Mouse (Mus musculus) forebrain, embryonic 14.5 days (tissue): ENCODE results near the gene Wipi2. TPM values are rescaled to one million over a fixed set of nuclear protein-coding genes. Genes with fewer than 3 reads are reported as not detected.

Experiments
- ATAC-seq: fragments of 200-750 bp; cut with Nextera tagmentation; 2 replicates; pipeline ENCODE4 v1.8.0; 2017; ENCODE audit warnings: mild to moderate bottlenecking, moderate library complexity
- DNase-seq: peaks from one replicate; pipeline ENCODE4 v3.0.0-alpha.2; 2015; ENCODE audit warnings: low spot score
- H3K27ac ChIP-seq: fragments of 300-500 bp; sonication (generic); 2 replicates; pipeline ENCODE4 v1.5.1; 2014; ENCODE audit warnings: low read depth, mild to moderate bottlenecking, control low read depth, low read length, moderate library complexity
- H3K27me3 ChIP-seq: fragments of 300-500 bp; sonication (generic); replicated peaks from 2 replicates; pipeline ENCODE4 v1.6.1; 2014; ENCODE audit warnings: low read length, control low read depth, mixed read lengths; ENCODE audit not compliant: control insufficient read depth, insufficient read depth
- H3K36me3 ChIP-seq: fragments of 300-500 bp; sonication (generic); 2 replicates; pipeline ENCODE4 v1.6.1; 2014; ENCODE audit warnings: low read length, control low read depth; ENCODE audit not compliant: control insufficient read depth, insufficient read depth
- H3K4me1 ChIP-seq: fragments of 300-500 bp; sonication (generic); 2 replicates; pipeline ENCODE4 v1.6.1; 2014; ENCODE audit warnings: antibody characterized with exemption, low read length, control low read depth; ENCODE audit not compliant: control insufficient read depth, insufficient read depth
- H3K4me2 ChIP-seq: fragments of 300-500 bp; sonication (generic); 2 replicates; pipeline ENCODE4 v1.6.1; 2014; ENCODE audit warnings: mild to moderate bottlenecking, control low read depth, low read length
- H3K4me3 ChIP-seq: fragments of 300-500 bp; sonication (generic); 2 replicates; pipeline ENCODE4 v1.5.1; 2014; ENCODE audit warnings: low read depth, low read length, control low read depth
- H3K9ac ChIP-seq: fragments of 300-500 bp; sonication (generic); 2 replicates; pipeline ENCODE4 v1.6.1; 2014; ENCODE audit warnings: mild to moderate bottlenecking, low read length, control low read depth, moderate library complexity
- H3K9me3 ChIP-seq: fragments of 300-500 bp; sonication (generic); replicated peaks from 2 replicates; pipeline ENCODE4 v1.6.1; 2016; ENCODE audit warnings: low read length, control low read depth, mixed read lengths; ENCODE audit not compliant: control insufficient read depth
- WGBS: fragments of 180-500 bp; shearing (Covaris S2); extraction: QIAGEN DNeasy Blood & Tissue Kit; methylation state at CpG from one replicate; pipeline ENCODE4 v1.1.7; 2014; 5-methylcytosine and 5-hydroxymethylcytosine counted together
- polyA plus RNA-seq: library from polyadenylated mRNA; unstranded; fragments of >200 nt; fragmentation: Nextera tagmentation; extraction: Ambion mirVana; gene quantifications from 2 replicates; pipeline ENCODE4 v1.2.1, GENCODE M21; 2014

Gene Wipi2
- polyA plus RNA-seq, 1 experiment from 2014 or later: 41.5 TPM

GRCm38 (mm10) chr5:142648162-142648561, 20.7 kb downstream of the Wipi2 start:
- Histone ChIP-seq H3K9ac (no peak overlapping the region), H3K36me3 (peaks cover 4% of the 10 kb centered on the region; the same call in 1 of the 2 replicates), H3K27ac (no peak overlapping the region), H3K4me1 (no peaks in the 10 kb centered on the region), H3K9me3 (no peaks in the 10 kb centered on the region; the same call in 1 of the 2 replicates), H3K4me2 (no peak overlapping the region), H3K4me3 (no peak overlapping the region), H3K27me3 (no peaks in the 10 kb centered on the region)
- WGBS: 82% methylated on average over 7 of the region's 7 CpGs
- DNase-seq (no peak), ATAC-seq (no peak)

GRCm38 (mm10) chr5:142649460-142650050, 22.1 kb downstream of the Wipi2 start:
- Histone ChIP-seq H3K9ac (no peak overlapping the region), H3K4me1 (no peaks in the 10 kb centered on the region), H3K4me2 (no peak overlapping the region), H3K27ac (no peak overlapping the region), H3K36me3 (peaks cover 4% of the 10 kb centered on the region; the same call in 1 of the 2 replicates), H3K4me3 (no peak overlapping the region), H3K9me3 (no peaks in the 10 kb centered on the region; the same call in 1 of the 2 replicates), H3K27me3 (no peaks in the 10 kb centered on the region)
- WGBS: 98% methylated on average over 4 of the region's 4 CpGs
- DNase-seq (no peak), ATAC-seq (no peak)

GRCm38 (mm10) chr5:142650390-142650789, 22.9 kb downstream of the Wipi2 start:
- Histone ChIP-seq H3K27ac (no peak overlapping the region), H3K9me3 (no peaks in the 10 kb centered on the region), H3K4me3 (no peak overlapping the region), H3K4me2 (no peak overlapping the region), H3K27me3 (no peaks in the 10 kb centered on the region), H3K36me3 (peaks cover 3% of the 10 kb centered on the region; the same call in 1 of the 2 replicates), H3K9ac (no peak overlapping the region), H3K4me1 (no peaks in the 10 kb centered on the region)
- ATAC-seq (no peak), DNase-seq (no peak)
- WGBS: 80% methylated on average over 3 of the region's 3 CpGs

- H3K9me3 ChIP-seq: no peaks in the 10 kb centered on the region
- no peak overlapping the region for H3K4me2 ChIP-seq
- H3K4me3 ChIP-seq: no peak overlapping the region
- H3K9ac ChIP-seq: no peak overlapping the region
- no peak overlapping the region for H3K27ac ChIP-seq
- no peaks in the 10 kb centered on the region for H3K4me1 ChIP-seq
- peaks cover 9% of the 10 kb centered on the region for H3K36me3 ChIP-seq
- WGBS: 86% methylated on average over 6 of the region's 6 CpGs
- ATAC-seq (no peak), DNase-seq (no peak)
- no peaks in the 10 kb centered on the region for H3K27me3 ChIP-seq
These were observed 23.4 kb downstream of the Wipi2 start for GRCm38 (mm10) chr5:142650794-142651497.

GRCm38 (mm10) chr5:142652266-142652665, 24.8 kb downstream of the Wipi2 start:
- WGBS: 79% methylated on average over 4 of the region's 4 CpGs
- no peak overlapping the region for H3K27ac ChIP-seq
- ATAC-seq: no peak

GRCm38 (mm10) chr5:142660656-142661434, 33.3 kb downstream of the Wipi2 start:
- no peak overlapping the region for H3K9ac ChIP-seq
- H3K9me3 ChIP-seq: no peaks in the 10 kb centered on the region
- DNase-seq: no peak
- H3K36me3 ChIP-seq: peaks cover 98% of the 10 kb centered on the region
- H3K27me3 ChIP-seq: no peaks in the 10 kb centered on the region
- no peak overlapping the region for H3K4me3 ChIP-seq
- H3K4me1 ChIP-seq: no peaks in the 10 kb centered on the region
- no peak overlapping the region for H3K27ac ChIP-seq
- H3K4me2 ChIP-seq: no peak overlapping the region
- 84% methylated on average over 7 of the region's 7 CpGs for WGBS
- ATAC-seq: no peak

More at GRCm38 (mm10) chr5:142652266-142652665, 24.8 kb downstream of the Wipi2 start:
- no peaks in the 10 kb centered on the region for H3K27me3 ChIP-seq
- H3K4me1 ChIP-seq: no peaks in the 10 kb centered on the region
- no peak overlapping the region for H3K4me2 ChIP-seq
- no peak overlapping the region for H3K9ac ChIP-seq
- no peaks in the 10 kb centered on the region for H3K9me3 ChIP-seq
- H3K36me3 ChIP-seq: peaks cover 22% of the 10 kb centered on the region
- DNase-seq: no peak
- H3K4me3 ChIP-seq: no peak overlapping the region

GRCm38 (mm10) chr5:142667921-142668320, 40.4 kb downstream of the Wipi2 start:
- Histone ChIP-seq H3K9me3 (no peaks in the 10 kb centered on the region), H3K27me3 (no peaks in the 10 kb centered on the region), H3K36me3 (peaks cover 72% of the 10 kb centered on the region), H3K9ac (no peak overlapping the region), H3K4me3 (no peak overlapping the region), H3K4me1 (no peaks in the 10 kb centered on the region), H3K27ac (no peak overlapping the region), H3K4me2 (no peak overlapping the region)
- WGBS: 44% methylated on average over 3 of the region's 3 CpGs
- DNase-seq: no peak
- no peak for ATAC-seq

GRCm38 (mm10) chr5:142668556-142669263, 41.2 kb downstream of the Wipi2 start:
- Histone ChIP-seq H3K9me3 (no peaks in the 10 kb centered on the region), H3K9ac (no peak overlapping the region), H3K36me3 (peaks cover 65% of the 10 kb centered on the region), H3K4me1 (no peaks in the 10 kb centered on the region), H3K27me3 (no peaks in the 10 kb centered on the region), H3K4me2 (no peak overlapping the region), H3K27ac (no peak overlapping the region), H3K4me3 (no peak overlapping the region)
- 88% methylated on average over 11 of the region's 11 CpGs for WGBS
- ATAC-seq (no peak), DNase-seq (no peak)
